Mouse (Mus musculus): ENCODE measurements around the gene Ptger4. TPM values are rescaled to one million over a fixed set of nuclear protein-coding genes. Genes with fewer than 3 reads are reported as not detected.
A peak's percentile ranks its signal among the peaks of the same experiment; 100 is the strongest.

Ptger4 gene
- total and polyA plus RNA-seq, 3 experiments, result 3.5 to 5.7 TPM; not detected in 1

DNA sequence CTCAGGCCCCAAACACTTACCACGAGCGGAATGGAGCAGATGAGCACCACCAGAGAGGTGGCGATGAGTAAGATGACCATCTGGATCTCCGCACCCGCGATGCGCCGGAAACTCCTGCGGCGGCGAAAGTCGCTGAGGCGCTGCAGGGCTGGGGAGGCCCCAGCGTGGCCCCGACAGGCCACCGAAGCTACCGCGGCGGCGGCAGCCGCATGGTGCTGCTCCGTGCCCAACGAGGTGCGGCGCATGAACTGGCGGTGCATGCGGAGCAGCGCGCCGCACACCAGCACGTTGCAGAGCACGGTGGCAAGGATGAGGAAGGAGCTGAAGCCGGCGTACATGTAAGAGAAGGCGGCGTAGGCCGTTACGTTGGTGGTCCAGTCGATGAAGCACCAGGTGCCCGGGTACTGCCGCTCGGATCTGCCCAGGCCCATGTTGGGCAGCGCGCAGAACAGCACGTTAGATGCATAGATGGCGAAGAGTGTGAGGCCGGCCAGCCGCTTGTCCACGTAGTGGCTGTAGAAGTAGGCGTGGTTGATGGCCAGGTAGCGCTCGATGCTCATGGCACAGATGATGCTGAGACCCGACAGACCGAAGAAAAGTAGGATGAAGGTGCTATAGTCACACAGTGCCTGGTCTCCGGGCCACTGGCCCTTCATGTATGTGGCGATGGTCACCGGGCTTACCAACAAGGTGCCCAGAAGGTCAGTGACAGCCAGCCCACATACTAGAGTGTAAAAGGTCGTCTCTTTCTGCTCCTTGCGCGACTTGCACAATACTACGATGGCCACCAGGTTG is 1.5 kb downstream of the Ptger4 start:
- TF ChIP-seq RCOR1 (IDR thresholded peaks at IDR 0.05; ENCODE audit: low read depth, low read length) (no peak), TAL1 (IDR thresholded peaks at IDR 0.05; ENCODE audit: low read length) (no peak), MAX (IDR thresholded peaks at IDR 0.05; ENCODE audit: low read length) (peak; percentile 66)
- H3K4me3 ChIP-seq (ENCODE audit: control insufficient read depth in 1 of 2, insufficient read depth in 1 of 2, low read depth in 2 of 2, low read length in 2 of 2), result peak overlapping the region; percentile 48 to 61
- H3K79me2 ChIP-seq (ENCODE audit: control insufficient read depth, insufficient read depth, low read length, poor library complexity), result peaks cover 8% of the 10 kb centered on the region
- peaks cover 0 to 19% of the 10 kb centered on the region in 2 experiments; a peak in 2 of 4 replicates for H3K36me3 ChIP-seq (ENCODE audit: control insufficient read depth in 1 of 2, insufficient read depth in 2 of 2, low read length in 2 of 2)
- peak; percentile 68 for DNase-seq (ENCODE audit: low read depth, low spot score)
- H3K9ac ChIP-seq (ENCODE audit: control insufficient read depth, low read depth, low read length, poor library complexity, severe bottlenecking), result peak overlapping the region; percentile 71
- H3K27ac ChIP-seq (ENCODE audit: control insufficient read depth, low read depth, low read length), result peak overlapping the region; percentile 78
- H3K9me3 ChIP-seq (replicated peaks; ENCODE audit: insufficient read depth, low read length), result no peaks in the 10 kb centered on the region
- peaks cover 7 to 21% of the 10 kb centered on the region in 2 experiments for H3K4me1 ChIP-seq (ENCODE audit: control insufficient read depth in 1 of 2, insufficient read depth in 2 of 2, low read length in 2 of 2)
- no peaks in the 10 kb centered on the region for H3K27me3 ChIP-seq (ENCODE audit: control insufficient read depth in 1 of 2, insufficient read depth in 2 of 2, low read length in 2 of 2)

DNA sequence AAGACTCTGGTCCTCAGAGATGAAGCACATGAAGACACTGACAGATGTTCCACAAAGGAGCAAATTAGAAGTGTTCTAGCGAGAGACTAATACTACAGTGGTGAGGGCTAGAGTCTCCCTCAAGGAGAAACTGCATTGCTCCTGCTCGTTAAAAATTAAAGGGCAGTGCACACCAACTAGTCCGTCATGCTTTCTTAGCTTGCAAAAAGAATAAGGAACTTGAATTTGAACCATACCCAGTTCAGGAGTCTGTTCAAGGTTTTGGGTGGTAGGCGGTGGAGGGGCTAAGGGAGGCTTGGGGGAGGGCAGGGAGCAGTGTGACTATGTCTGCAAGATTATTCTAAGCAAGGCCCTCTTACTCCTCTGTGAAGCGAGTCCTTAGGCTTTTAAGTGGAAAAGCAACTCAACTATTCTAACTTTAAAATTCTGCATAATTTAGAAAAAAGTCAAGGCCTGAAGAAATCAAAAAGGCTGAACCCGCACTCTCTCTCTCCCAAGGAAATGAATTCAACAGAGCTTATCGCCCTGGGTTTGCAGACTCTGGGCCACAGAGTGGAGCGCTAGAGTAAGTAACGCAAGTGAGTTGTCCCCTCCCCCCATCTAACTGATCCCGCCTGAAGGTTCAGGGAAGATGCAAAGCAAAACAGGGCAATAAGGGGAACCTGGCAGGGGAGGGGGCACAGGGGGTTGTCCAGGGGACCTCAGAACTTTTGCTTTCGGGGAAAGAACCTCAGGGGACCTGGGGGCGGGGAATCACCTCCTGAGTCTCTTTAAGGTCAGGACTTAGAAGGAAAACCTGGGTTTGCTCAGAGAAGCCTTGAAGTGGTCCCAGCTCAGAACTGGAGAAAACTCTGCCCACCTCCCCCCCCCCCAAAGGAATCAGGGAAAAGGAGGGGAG is 2.4 kb downstream of the Ptger4 start:
- H3K9me3 ChIP-seq (replicated peaks; ENCODE audit: insufficient read depth, low read length), result no peaks in the 10 kb centered on the region
- H3K36me3 ChIP-seq (ENCODE audit: control insufficient read depth in 1 of 2, insufficient read depth in 2 of 2, low read length in 2 of 2), result peaks cover 0 to 23% of the 10 kb centered on the region in 2 experiments; a peak in 2 of 4 replicates
- peaks cover 11 to 24% of the 10 kb centered on the region in 2 experiments for H3K4me1 ChIP-seq (ENCODE audit: control insufficient read depth in 1 of 2, insufficient read depth in 2 of 2, low read length in 2 of 2)
- peak overlapping the region; percentile 71 for H3K9ac ChIP-seq (ENCODE audit: control insufficient read depth, low read depth, low read length, poor library complexity, severe bottlenecking)
- peaks cover 8% of the 10 kb centered on the region for H3K79me2 ChIP-seq (ENCODE audit: control insufficient read depth, insufficient read depth, low read length, poor library complexity)
- H3K4me3 ChIP-seq (ENCODE audit: control insufficient read depth in 1 of 2, insufficient read depth in 1 of 2, low read depth in 2 of 2, low read length in 2 of 2), result peak overlapping the region; percentile 48 to 61
- peak; percentile 88 for DNase-seq (ENCODE audit: low read depth, low spot score)
- H3K27me3 ChIP-seq (ENCODE audit: control insufficient read depth in 1 of 2, insufficient read depth in 2 of 2, low read length in 2 of 2), result no peaks in the 10 kb centered on the region
- peak; percentile 59 for TF ChIP-seq BHLHE40 (IDR thresholded peaks at IDR 0.05; ENCODE audit: borderline replicate concordance, low read depth, low read length)
- peak; percentile 39 for TF ChIP-seq HCFC1 (IDR thresholded peaks at IDR 0.05; ENCODE audit: low read depth, low read length)
- 0 out of 2 replicates have a peak, but pooled peaks have one; percentile 38 for TF ChIP-seq ELF1 (IDR thresholded peaks at IDR 0.05; ENCODE audit: low read depth, low read length)
- 0 out of 2 replicates have a peak, but pooled peaks have one; percentile 23 for TF ChIP-seq ZNF384 (IDR thresholded peaks at IDR 0.05; ENCODE audit: low read depth, low read length)
- TF ChIP-seq RAD21 (IDR thresholded peaks at IDR 0.05; ENCODE audit: low read depth, low read length), result peak; percentile 16
- 0 out of 2 replicates have a peak, but pooled peaks have one; percentile 29 for TF ChIP-seq TBP (IDR thresholded peaks at IDR 0.05; ENCODE audit: low read depth, low read length)
- TF ChIP-seq SMC3 (IDR thresholded peaks at IDR 0.05; ENCODE audit: low read depth, low read length), result peak; percentile 34
- peak; percentile 64; the same call in 1 of the 2 replicates for TF ChIP-seq MAZ (IDR thresholded peaks at IDR 0.05; ENCODE audit: low read depth, low read length)
- peak; percentile 32 for TF ChIP-seq ZC3H11A (IDR thresholded peaks at IDR 0.05; ENCODE audit: low read depth, low read length)
- TF ChIP-seq MXI1 (IDR thresholded peaks at IDR 0.05; ENCODE audit: low read depth, low read length), result peak; percentile 73
- peak; percentile 68 for TF ChIP-seq RCOR1 (IDR thresholded peaks at IDR 0.05; ENCODE audit: low read depth, low read length)
- TF ChIP-seq CHD1 (IDR thresholded peaks at IDR 0.05; ENCODE audit: low read depth, low read length), result peak; percentile 84
- 0 out of 4 replicates have a peak, but pooled peaks of 1 of the 2 experiments have one; percentile 7 for TF ChIP-seq POLR2A (IDR thresholded peaks at IDR 0.05; ENCODE audit: control insufficient read depth in 1 of 2, insufficient read depth in 1 of 2, low read depth in 1 of 2, low read length in 2 of 2, poor library complexity in 1 of 2)
- TF ChIP-seq MEF2A (IDR thresholded peaks at IDR 0.05; ENCODE audit: extremely low read depth, insufficient replicate concordance, low read depth, low read length, poor library complexity, severe bottlenecking), result no peak
- 0 out of 2 replicates have a peak, but pooled peaks have one; percentile 26 for TF ChIP-seq TCF12 (IDR thresholded peaks at IDR 0.05; ENCODE audit: low read depth, low read length)
- TF ChIP-seq CHD2 (IDR thresholded peaks at IDR 0.05; ENCODE audit: low read length), result peak; percentile 56
- peak; percentile 59 for TF ChIP-seq GATA1 (IDR thresholded peaks at IDR 0.05; ENCODE audit: low read depth, low read length)
- peak; percentile 63 to 65 for TF ChIP-seq EP300 (IDR thresholded peaks at IDR 0.05; ENCODE audit: low read depth in 1 of 2, low read length in 2 of 2)
- TF ChIP-seq NRF1 (IDR thresholded peaks at IDR 0.05; ENCODE audit: insufficient read depth, low read depth, low read length, poor library complexity, severe bottlenecking), result no peak
- peak in 1 of 3 experiments; percentile 33; a peak in 2 of 6 replicates for TF ChIP-seq CTCF (IDR thresholded peaks at IDR 0.05 in 2 of 3, conservative IDR thresholded peaks at IDR 0.05 in 1 of 3; ENCODE audit: control insufficient read depth in 1 of 3, insufficient read depth in 1 of 3, low read depth in 2 of 3, low read length in 3 of 3, poor library complexity in 1 of 3, severe bottlenecking in 1 of 3)
- TF ChIP-seq MYB (IDR thresholded peaks at IDR 0.05; ENCODE audit: low read depth, low read length), result no peak
- no peak for TF ChIP-seq TAL1 (IDR thresholded peaks at IDR 0.05; ENCODE audit: low read length)
- peak; percentile 47; the same call in 1 of the 2 replicates for TF ChIP-seq ETS1 (IDR thresholded peaks at IDR 0.05; ENCODE audit: low read depth, low read length)
- TF ChIP-seq POLR2AphosphoS2 (IDR thresholded peaks at IDR 0.05; ENCODE audit: low read length), result no peak
- peak; percentile 73 for TF ChIP-seq SIN3A (IDR thresholded peaks at IDR 0.05; ENCODE audit: low read length)
- peak overlapping the region; percentile 78 for H3K27ac ChIP-seq (ENCODE audit: control insufficient read depth, low read depth, low read length)
